ENCODE assay signal across 17 mouse cellular contexts in genomic region chr8:28400141-28400540, GRCm38 (mm10).
"Had no signal": no experiment of that assay in that cellular context is flagged by ENCODE, and none has a peak within 500 bp of the region (broad histone marks: within the 10 kb centered on the region; RNA-seq: fewer than 3 reads in every experiment).

No protein-coding gene starts in this region.

- DNase-seq: kidney, postnatal 10 days; kidney, postnatal 4 days; lung, postnatal 14 days; right cerebral cortex, postnatal 14 days; thymus, adult 2 months; thymus, postnatal 25 days had no signal

- H3K36me3 ChIP-seq: limb, embryonic 13.5 days; liver, embryonic 15.5 days; lung, embryonic 15.5 days; midbrain, embryonic 12.5 days; neural tube, embryonic 13.5 days; stomach, embryonic 15.5 days had no signal

- H3K4me3 ChIP-seq: layer of hippocampus, adult 2 months; limb, embryonic 13.5 days; liver, embryonic 15.5 days; lung, embryonic 15.5 days; megakaryocyte, embryonic 14.5 days; midbrain, embryonic 12.5 days; neural tube, embryonic 13.5 days; stomach, embryonic 15.5 days had no signal

- H3K9ac ChIP-seq: limb, embryonic 13.5 days; liver, embryonic 15.5 days; lung, embryonic 15.5 days; midbrain, embryonic 12.5 days; neural tube, embryonic 13.5 days; stomach, embryonic 15.5 days had no signal

- H3K27me3 ChIP-seq: limb, embryonic 13.5 days; liver, embryonic 15.5 days; lung, embryonic 15.5 days; megakaryocyte, embryonic 14.5 days; midbrain, embryonic 12.5 days; neural tube, embryonic 13.5 days; stomach, embryonic 15.5 days had no signal

- ATAC-seq: midbrain, embryonic 16.5 days had no signal

- H3K4me1 ChIP-seq: liver, embryonic 15.5 days; lung, embryonic 15.5 days; megakaryocyte, embryonic 14.5 days; midbrain, embryonic 12.5 days; neural tube, embryonic 13.5 days; stomach, embryonic 15.5 days had no signal

- H3K27ac ChIP-seq: layer of hippocampus, adult 2 months; limb, embryonic 13.5 days; liver, embryonic 15.5 days; lung, embryonic 15.5 days; macrophage; midbrain, embryonic 12.5 days; neural tube, embryonic 13.5 days; stomach, embryonic 15.5 days had no signal

- H3K4me2 ChIP-seq: limb, embryonic 13.5 days; liver, embryonic 11.5 days; liver, embryonic 15.5 days; lung, embryonic 15.5 days; midbrain, embryonic 12.5 days; neural tube, embryonic 13.5 days; stomach, embryonic 15.5 days had no signal

- H3K9me3 ChIP-seq: limb, embryonic 13.5 days; liver, embryonic 15.5 days; lung, embryonic 15.5 days; midbrain, embryonic 12.5 days; neural tube, embryonic 13.5 days; stomach, embryonic 15.5 days had no signal
